Mouse (Mus musculus): Measurements from ENCODE around the gene Gm597. TPM values are rescaled to one million over a fixed set of nuclear protein-coding genes. Genes with fewer than 3 reads are reported as not detected.

Gm597 gene
- not detected in 2 replicates for total RNA-seq (2017)

DNA sequence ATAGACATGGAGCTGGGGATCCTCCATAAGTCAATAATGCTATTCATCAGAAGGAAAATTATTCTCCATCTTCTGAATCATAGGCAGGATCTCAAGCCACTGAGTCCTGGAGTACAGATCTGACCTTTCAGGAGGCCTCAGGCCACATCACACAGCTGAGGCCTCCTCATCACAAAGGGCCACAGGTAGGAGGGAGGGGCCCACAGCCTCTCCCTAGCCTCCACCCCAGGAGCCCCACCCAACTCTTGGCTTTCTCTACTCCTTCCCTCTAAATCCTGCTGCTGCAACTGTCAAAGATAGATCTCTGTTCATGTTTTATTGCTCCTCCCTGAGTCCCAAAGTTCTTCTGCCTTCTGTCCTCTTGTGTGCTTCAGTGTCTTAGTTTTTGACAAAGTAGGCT is at the start of gene Gm597:
TSS of gene Gm597 (minus strand) at position 101 of the 400 bp plus-strand sequence.
- no peak for ATAC-seq (replicated peaks in 1 of 2; ENCODE audit: insufficient read depth in 1 of 2, low FRiP score in 2 of 2, low TSS enrichment in 1 of 2, low read depth in 1 of 2, poor library complexity in 2 of 2, severe bottlenecking in 2 of 2)

DNA sequence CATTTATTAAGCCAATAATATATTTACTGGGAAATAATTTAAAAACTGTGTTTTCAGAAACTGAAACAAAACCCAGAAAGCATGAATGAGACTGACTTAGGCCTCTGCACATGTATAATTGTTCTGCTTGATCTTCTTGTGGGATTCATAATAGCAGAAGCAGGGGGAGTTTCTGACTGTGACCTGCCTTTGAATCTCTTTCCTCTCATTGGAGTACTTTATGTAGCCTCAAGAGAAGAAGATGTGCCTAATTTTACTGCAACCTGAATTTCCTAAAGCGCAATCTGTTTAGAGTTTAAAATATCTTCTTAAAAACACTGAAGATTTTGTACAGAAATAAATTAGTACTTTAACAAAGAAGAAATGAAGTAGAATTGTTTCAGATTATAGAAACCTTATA is 27.6 kb upstream of the Gm597 start:
- ATAC-seq (replicated peaks in 1 of 2; ENCODE audit: insufficient read depth in 1 of 2, low FRiP score in 2 of 2, low TSS enrichment in 1 of 2, low read depth in 1 of 2, poor library complexity in 2 of 2, severe bottlenecking in 2 of 2), result no peak

DNA sequence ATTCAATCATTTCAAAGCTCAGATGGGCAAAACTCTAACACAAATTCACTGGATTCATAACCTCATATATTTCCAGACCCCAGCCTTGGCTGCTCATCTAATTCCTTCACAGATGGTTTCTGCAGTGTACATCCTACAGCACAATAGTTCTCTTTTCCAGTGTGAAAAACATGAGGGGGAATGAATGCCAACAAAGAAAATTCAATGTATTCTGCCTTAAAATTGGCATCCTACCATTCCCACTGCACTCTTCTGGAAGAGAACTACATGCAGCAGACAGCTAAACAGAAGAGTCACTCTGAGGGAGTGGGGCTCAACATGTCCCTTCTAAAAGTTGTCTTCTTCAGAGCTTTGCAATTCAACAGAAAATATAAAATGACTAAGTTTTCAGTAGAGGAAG is 26.6 kb upstream of the Gm597 start:
- ATAC-seq (replicated peaks in 1 of 2; ENCODE audit: insufficient read depth in 1 of 2, low FRiP score in 2 of 2, low TSS enrichment in 1 of 2, low read depth in 1 of 2, poor library complexity in 2 of 2, severe bottlenecking in 2 of 2), result no peak

DNA sequence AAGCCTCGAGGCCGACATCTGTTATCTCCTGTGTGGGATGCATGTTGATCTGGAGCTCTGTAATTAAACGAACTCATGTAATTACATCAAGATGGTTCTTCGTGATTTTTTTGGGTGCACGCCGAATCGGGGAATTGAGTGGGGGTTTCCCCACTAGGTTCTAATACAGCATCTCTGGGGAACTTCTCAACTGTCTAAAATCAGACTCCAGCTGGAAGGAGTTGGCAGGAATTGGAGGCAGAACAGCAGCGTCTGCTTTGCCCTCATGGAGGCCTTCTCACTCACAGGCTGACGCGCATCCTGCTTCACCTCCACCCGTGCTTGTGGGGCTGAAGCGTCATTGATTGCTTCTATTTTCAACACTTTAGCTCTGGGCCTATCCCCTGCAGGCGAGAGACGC is 20.8 kb upstream of the Gm597 start:
- ATAC-seq (replicated peaks in 1 of 2; ENCODE audit: insufficient read depth in 1 of 2, low FRiP score in 2 of 2, low TSS enrichment in 1 of 2, low read depth in 1 of 2, poor library complexity in 2 of 2, severe bottlenecking in 2 of 2), result no peak

All from hematopoietic stem cell, adult 5-6 weeks (primary cell).